28 mouse cellular contexts compared by ENCODE assay signal in the genomic region with DNA sequence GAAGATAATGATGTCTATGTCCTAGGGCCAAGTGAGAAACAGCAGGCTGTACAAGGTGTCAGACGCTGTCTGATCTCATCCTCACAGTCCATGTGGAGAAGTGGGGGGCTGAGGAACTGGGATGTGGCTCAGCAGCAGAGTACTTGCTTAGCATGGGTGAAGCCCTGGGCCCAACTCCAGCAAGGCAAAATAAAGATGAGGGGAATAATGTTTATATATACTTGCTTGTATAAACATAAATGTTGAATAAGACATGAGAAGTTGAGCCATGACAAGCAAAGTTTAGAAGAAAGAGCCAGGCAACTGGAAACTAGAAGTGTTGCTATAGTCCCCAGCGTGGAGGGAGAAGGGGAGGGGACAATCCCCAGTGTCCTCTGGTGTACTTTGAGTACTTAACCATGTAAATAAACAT.
DNase-seq lines count a peak whose midpoint lies in the region; ATAC-seq and TF ChIP-seq lines count a peak whose summit lies in the region.
"Had no signal": no experiment of that assay in that cellular context is flagged by ENCODE, and none has a peak within 500 bp of the region (broad histone marks: within the 10 kb centered on the region; RNA-seq: fewer than 3 reads in every experiment).

No protein-coding gene starts in this region.

- TF ChIP-seq CTCF in liver, postnatal 0 days (IDR thresholded peaks at IDR 0.05; ENCODE audit: low read depth), result no peak
- no peak for TF ChIP-seq CTCF in lung, postnatal 0 days (IDR thresholded peaks at IDR 0.05)

- H3K9ac ChIP-seq in heart, embryonic 13.5 days, result 0 out of 2 replicates have a peak overlapping the region, but pooled peaks have one; percentile 9
- no peak overlapping the region for H3K9ac ChIP-seq in liver, postnatal 0 days (replicated peaks)
- H3K9ac ChIP-seq in liver, embryonic 11.5 days (ENCODE audit: low read depth, low read length), result no peak overlapping the region
- no peak overlapping the region for H3K9ac ChIP-seq in lung, postnatal 0 days (replicated peaks; ENCODE audit: low read depth)
- H3K9ac ChIP-seq: embryonic facial prominence, embryonic 13.5 days; limb, embryonic 15.5 days; neural tube, embryonic 13.5 days; stomach, embryonic 15.5 days had no signal

- H3K4me1 ChIP-seq in heart, embryonic 13.5 days, result peaks cover 68% of the 10 kb centered on the region
- 0 out of 2 replicates have a peak, but pooled peaks cover 2% of the 10 kb centered on the region for H3K4me1 ChIP-seq in liver, postnatal 0 days (ENCODE audit: insufficient read depth)
- H3K4me1 ChIP-seq in liver, embryonic 11.5 days (replicated peaks; ENCODE audit: control insufficient read depth, insufficient read depth, low read length), result no peaks in the 10 kb centered on the region; the same call in 1 of the 2 replicates
- peaks cover 8% of the 10 kb centered on the region; the same call in 1 of the 2 replicates for H3K4me1 ChIP-seq in lung, postnatal 0 days (ENCODE audit: insufficient read depth, low read depth, low read length)

- no peaks in the 10 kb centered on the region for H3K27me3 ChIP-seq in heart, embryonic 13.5 days (replicated peaks)
- H3K27me3 ChIP-seq in liver, postnatal 0 days (ENCODE audit: insufficient read depth, low read length), result no peaks in the 10 kb centered on the region
- no peaks in the 10 kb centered on the region for H3K27me3 ChIP-seq in liver, embryonic 11.5 days (replicated peaks; ENCODE audit: control insufficient read depth, insufficient read depth, low read length)
- H3K27me3 ChIP-seq in lung, postnatal 0 days (replicated peaks; ENCODE audit: insufficient read depth, low read length), result no peaks in the 10 kb centered on the region
- H3K27me3 ChIP-seq: CH12.LX; embryonic facial prominence, embryonic 13.5 days; limb, embryonic 15.5 days; neural tube, embryonic 13.5 days; stomach, embryonic 15.5 days had no signal

- H3K36me3 ChIP-seq in heart, embryonic 13.5 days, result no peaks in the 10 kb centered on the region
- no peaks in the 10 kb centered on the region; the same call in 1 of the 2 replicates for H3K36me3 ChIP-seq in liver, postnatal 0 days (replicated peaks; ENCODE audit: insufficient read depth, low read length)
- no peaks in the 10 kb centered on the region for H3K36me3 ChIP-seq in liver, embryonic 11.5 days (ENCODE audit: control insufficient read depth, insufficient read depth, low read length)
- no peaks in the 10 kb centered on the region for H3K36me3 ChIP-seq in lung, postnatal 0 days (ENCODE audit: insufficient read depth, low read length)
- H3K36me3 ChIP-seq: embryonic facial prominence, embryonic 13.5 days; G1E; limb, embryonic 15.5 days; neural tube, embryonic 13.5 days; stomach, embryonic 15.5 days had no signal

- H3K27ac ChIP-seq in heart, embryonic 13.5 days (replicated peaks), result no peak overlapping the region
- no peak overlapping the region for H3K27ac ChIP-seq in liver, postnatal 0 days (ENCODE audit: low read depth)
- H3K27ac ChIP-seq in liver, embryonic 11.5 days (ENCODE audit: low read depth, low read length), result no peak overlapping the region
- H3K27ac ChIP-seq in lung, postnatal 0 days (ENCODE audit: low read length), result 0 out of 2 replicates have a peak overlapping the region, but pooled peaks have one; percentile 51
- H3K27ac ChIP-seq: embryonic facial prominence, embryonic 13.5 days; heart, embryonic 10.5 days; hindbrain, postnatal 0 days; limb, embryonic 15.5 days; neural tube, embryonic 13.5 days had no signal

- no peak for DNase-seq in heart, adult 8-10 months (ENCODE audit: low spot score)
- no peak for DNase-seq in liver, postnatal 0 days
- DNase-seq in liver, embryonic 11.5 days (ENCODE audit: low spot score), result no peak
- peak; percentile 94 for DNase-seq in lung, postnatal 0 days (ENCODE audit: low spot score)
- DNase-seq in lung, postnatal 4 days, result peak; percentile 44 to 80
- DNase-seq in MN1 (ENCODE audit: low spot score), result no peak
- DNase-seq: adrenal gland, adult 2 months; B cell, adult 2 months; cerebellum, adult 11-12 months; cerebellum, postnatal 10 days; kidney, adult 11 months; left cerebral cortex, postnatal 4 days; retina, postnatal 1 day; right cerebral cortex, postnatal 4 days; thymus, adult 2 months; thymus, postnatal 4 days had no signal

- TF ChIP-seq EP300 in liver, postnatal 0 days (IDR thresholded peaks at IDR 0.05; ENCODE audit: low read depth), result no peak
- peak; percentile 61; the same call in 1 of the 2 replicates for TF ChIP-seq EP300 in lung, postnatal 0 days (IDR thresholded peaks at IDR 0.05)

- H3K4me2 ChIP-seq in heart, embryonic 13.5 days, result no peak overlapping the region
- no peak overlapping the region for H3K4me2 ChIP-seq in liver, postnatal 0 days (ENCODE audit: low read depth, low read length)
- no peak overlapping the region for H3K4me2 ChIP-seq in liver, embryonic 11.5 days
- no peak overlapping the region for H3K4me2 ChIP-seq in lung, postnatal 0 days (replicated peaks; ENCODE audit: low read depth, low read length)
- H3K4me2 ChIP-seq: embryonic facial prominence, embryonic 13.5 days; limb, embryonic 15.5 days; neural tube, embryonic 13.5 days; stomach, embryonic 15.5 days had no signal

- H3K9me3 ChIP-seq in heart, embryonic 13.5 days, result no peaks in the 10 kb centered on the region
- H3K9me3 ChIP-seq in liver, postnatal 0 days (ENCODE audit: low read length), result no peaks in the 10 kb centered on the region
- no peaks in the 10 kb centered on the region for H3K9me3 ChIP-seq in liver, embryonic 11.5 days (ENCODE audit: control insufficient read depth, low read length)
- no peaks in the 10 kb centered on the region for H3K9me3 ChIP-seq in lung, postnatal 0 days (ENCODE audit: low read length)
- H3K9me3 ChIP-seq: embryonic facial prominence, embryonic 13.5 days; G1E; heart, embryonic 10.5 days; limb, embryonic 15.5 days; neural tube, embryonic 13.5 days; stomach, embryonic 15.5 days had no signal

- H3K4me3 ChIP-seq in heart, embryonic 13.5 days, result no peak overlapping the region
- no peak overlapping the region for H3K4me3 ChIP-seq in liver, postnatal 0 days (ENCODE audit: low read depth, low read length)
- H3K4me3 ChIP-seq in liver, embryonic 11.5 days (ENCODE audit: low read depth, low read length), result no peak overlapping the region
- H3K4me3 ChIP-seq in lung, postnatal 0 days (ENCODE audit: low read depth, low read length), result no peak overlapping the region
- H3K4me3 ChIP-seq: embryonic facial prominence, embryonic 13.5 days; erythroblast, embryonic 14.5 days; heart, embryonic 10.5 days; limb, embryonic 15.5 days; myocyte; neural tube, embryonic 13.5 days; stomach, embryonic 15.5 days had no signal

- ATAC-seq in heart, embryonic 13.5 days (ENCODE audit: extremely low read depth, insufficient number of reproducible peaks, low FRiP score, low TSS enrichment), result no peak
- ATAC-seq in liver, postnatal 0 days, result 0 out of 2 replicates have a peak, but pooled peaks have one; percentile 38
- ATAC-seq in liver, embryonic 11.5 days (replicated peaks; ENCODE audit: low FRiP score), result no peak
- peak; percentile 73 for ATAC-seq in lung, postnatal 0 days
- ATAC-seq: hindbrain, postnatal 0 days; midbrain, embryonic 16.5 days had no signal

- WGBS in heart, embryonic 13.5 days, result 60% methylated on average over 2 of the region's 2 CpGs
- 74% methylated on average over 2 of the region's 2 CpGs for WGBS in liver, postnatal 0 days (ENCODE audit: insufficient replicate concordance)
- WGBS in liver, embryonic 11.5 days, result 71% methylated on average over 2 of the region's 2 CpGs
- 26% methylated on average over 2 of the region's 2 CpGs for WGBS in lung, postnatal 0 days

Comparison
In these comparisons a context has a peak if more than half of its experiments do, and no peak if none do; other contexts are left out.
1. ATAC-seq: peak in liver, postnatal 0 days (single experiment) and lung, postnatal 0 days (single experiment); none in heart, embryonic 13.5 days (single experiment) and liver, embryonic 11.5 days (single experiment).
2. DNase-seq: peak in lung, postnatal 0 days (single experiment) and lung, postnatal 4 days (2 of 2); none in heart, adult 8-10 months (single experiment), liver, postnatal 0 days (single experiment), liver, embryonic 11.5 days (single experiment) and MN1 (single experiment).